Mouse (Mus musculus) cerebellum, adult 8-10 months (tissue): Measurements from ENCODE around the gene Slc33a1.

Experiments used
- DNase-seq: peaks from one replicate; pipeline ENCODE4 v3.0.0; 2022

Gene Slc33a1

GRCm38 (mm10) chr3:63964100-63964921, at the start of gene Slc33a1:
TSS of gene Slc33a1 (minus strand) at chr3:63964768.
- DNase-seq = peak; percentile 99

- no peak for DNase-seq
Measured at GRCm38 (mm10) chr3:63988722-63989440, 24.3 kb upstream of the Slc33a1 start.

- DNase-seq = no peak
Measured at GRCm38 (mm10) chr3:63986656-63987055, 22.1 kb upstream of the Slc33a1 start.

- DNase-seq = no peak
Measured at GRCm38 (mm10) chr3:63977895-63978294, 13.3 kb upstream of the Slc33a1 start.

- DNase-seq = peak; percentile 92
Measured at GRCm38 (mm10) chr3:63975955-63976908, 11.7 kb upstream of the Slc33a1 start, which contains the start of gene Gmps. TSS of gene Gmps (plus strand) at chr3:63976106.

GRCm38 (mm10) chr3:63965929-63966328, 1.4 kb upstream of the Slc33a1 start:
- no peak for DNase-seq

- no peak for DNase-seq
Measured at GRCm38 (mm10) chr3:63964922-63965249, 318 bp upstream of the Slc33a1 start.

GRCm38 (mm10) chr3:63963421-63964099, 1.0 kb downstream of the Slc33a1 start:
- no peak for DNase-seq

- DNase-seq = no peak
Measured at GRCm38 (mm10) chr3:63949837-63950236, 14.7 kb downstream of the Slc33a1 start.

- DNase-seq = peak; percentile 32
Measured at GRCm38 (mm10) chr3:63941204-63941850, 23.2 kb downstream of the Slc33a1 start.

- DNase-seq = no peak
Measured at GRCm38 (mm10) chr3:63938928-63939327, 25.6 kb downstream of the Slc33a1 start.

GRCm38 (mm10) chr3:63928878-63929859, 35.4 kb downstream of the Slc33a1 start, which contains the start of gene E130311K13Rik:
TSS of gene E130311K13Rik (minus strand) at chr3:63929472.
- peak; percentile 89 for DNase-seq

GRCm38 (mm10) chr3:63919634-63920033, 44.9 kb downstream of the Slc33a1 start:
- no peak for DNase-seq

- no peak for DNase-seq
Measured at GRCm38 (mm10) chr3:63910301-63910700, 54.3 kb downstream of the Slc33a1 start.

- peak; percentile 3 for DNase-seq
Measured at GRCm38 (mm10) chr3:63905241-63905640, 59.3 kb downstream of the Slc33a1 start.

- DNase-seq = no peak
Measured at GRCm38 (mm10) chr3:63904157-63904556, 60.4 kb downstream of the Slc33a1 start.

GRCm38 (mm10) chr3:63900021-63900571, 64.5 kb downstream of the Slc33a1 start:
- DNase-seq = no peak

- peak; percentile 18 for DNase-seq
Measured at GRCm38 (mm10) chr3:63899309-63899695, 65.3 kb downstream of the Slc33a1 start, which contains the start of gene Plch1. TSS of gene Plch1 (minus strand) at chr3:63899472.

GRCm38 (mm10) chr3:63898581-63899308, 65.8 kb downstream of the Slc33a1 start:
- DNase-seq = peak; percentile 56
